24 mouse cellular contexts compared by ENCODE assay signal in genomic region chr17:9697763-9698162, GRCm38 (mm10). TPM values are rescaled to one million over a fixed set of nuclear protein-coding genes. Genes with fewer than 3 reads are reported as not detected.
A peak's percentile ranks its signal among the peaks of the same experiment; 100 is the strongest.
DNase-seq lines count a peak whose midpoint lies in the region; ATAC-seq and TF ChIP-seq lines count a peak whose summit lies in the region.
"Had no signal": no experiment of that assay in that cellular context is flagged by ENCODE, and none has a peak within 500 bp of the region (broad histone marks: within the 10 kb centered on the region; RNA-seq: fewer than 3 reads in every experiment).

No protein-coding gene starts in this region.

- H3K4me2 ChIP-seq in embryonic facial prominence, embryonic 14.5 days (ENCODE audit: low read depth, low read length): no peak overlapping the region
- no peak overlapping the region for H3K4me2 ChIP-seq in midbrain, embryonic 12.5 days (replicated peaks)
- H3K4me2 ChIP-seq: embryonic facial prominence, embryonic 12.5 days; liver, embryonic 12.5 days had no signal

- H3K9me3 ChIP-seq in embryonic facial prominence, embryonic 14.5 days (ENCODE audit: control insufficient read depth, low read length): no peaks in the 10 kb centered on the region
- no peaks in the 10 kb centered on the region for H3K9me3 ChIP-seq in embryonic facial prominence, embryonic 10.5 days
- H3K9me3 ChIP-seq in hindbrain, embryonic 10.5 days: peaks cover 9% of the 10 kb centered on the region; the same call in 1 of the 2 replicates
- H3K9me3 ChIP-seq in midbrain, embryonic 12.5 days: 0 out of 2 replicates have a peak, but pooled peaks cover 5% of the 10 kb centered on the region
- H3K9me3 ChIP-seq: embryonic facial prominence, embryonic 12.5 days; heart, embryonic 10.5 days; liver, embryonic 12.5 days had no signal

- no peaks in the 10 kb centered on the region for H3K4me1 ChIP-seq in embryonic facial prominence, embryonic 14.5 days (ENCODE audit: control insufficient read depth, insufficient read depth, low read length)
- no peaks in the 10 kb centered on the region for H3K4me1 ChIP-seq in embryonic facial prominence, embryonic 10.5 days
- peaks cover 4% of the 10 kb centered on the region; the same call in 1 of the 2 replicates for H3K4me1 ChIP-seq in hindbrain, embryonic 10.5 days (replicated peaks)
- 0 out of 2 replicates have a peak, but pooled peaks cover 6% of the 10 kb centered on the region for H3K4me1 ChIP-seq in midbrain, embryonic 12.5 days
- no peaks in the 10 kb centered on the region for H3K4me1 ChIP-seq in thymus, adult 2 months (replicated peaks; ENCODE audit: control insufficient read depth, insufficient read depth, low read length)
- H3K4me1 ChIP-seq: embryonic facial prominence, embryonic 12.5 days; heart, embryonic 10.5 days; liver, embryonic 12.5 days had no signal

- TF ChIP-seq CTCF in left cerebral cortex, adult 2 months (IDR thresholded peaks at IDR 0.05): no peak
- no peak for TF ChIP-seq CTCF in thymus, adult 2 months (IDR thresholded peaks at IDR 0.05; ENCODE audit: borderline replicate concordance, control insufficient read depth, extremely low read depth, insufficient read depth, low read length, poor library complexity)

- intact Hi-C loops in left cerebral cortex, adult 2 months (cut with DNase I): no loop called here

- no peak overlapping the region for H3K9ac ChIP-seq in embryonic facial prominence, embryonic 14.5 days (ENCODE audit: low read depth, low read length)
- H3K9ac ChIP-seq in midbrain, embryonic 12.5 days (replicated peaks): no peak overlapping the region
- H3K9ac ChIP-seq: embryonic facial prominence, embryonic 12.5 days; liver, embryonic 12.5 days had no signal

- 76% methylated on average over 7 of the region's 7 CpGs for WGBS in embryonic facial prominence, embryonic 14.5 days
- 72% methylated on average over 7 of the region's 7 CpGs for whole genome bisulfite sequencing in embryonic facial prominence, embryonic 10.5 days
- 61% methylated on average over 7 of the region's 7 CpGs for WGBS in hindbrain, embryonic 10.5 days
- WGBS in midbrain, embryonic 12.5 days: 53% methylated on average over 7 of the region's 7 CpGs
- WGBS in thymus, adult 2 months: 91% methylated on average over 7 of the region's 7 CpGs

- no peaks in the 10 kb centered on the region for H3K27me3 ChIP-seq in embryonic facial prominence, embryonic 14.5 days (replicated peaks; ENCODE audit: control insufficient read depth, insufficient read depth, low read length)
- H3K27me3 ChIP-seq in embryonic facial prominence, embryonic 10.5 days (replicated peaks; ENCODE audit: low read depth, poor library complexity, severe bottlenecking): no peaks in the 10 kb centered on the region
- no peaks in the 10 kb centered on the region for H3K27me3 ChIP-seq in hindbrain, embryonic 10.5 days (ENCODE audit: insufficient read depth, poor library complexity, severe bottlenecking)
- H3K27me3 ChIP-seq in midbrain, embryonic 12.5 days: no peaks in the 10 kb centered on the region
- no peaks in the 10 kb centered on the region for H3K27me3 ChIP-seq in thymus, adult 2 months (ENCODE audit: control insufficient read depth, insufficient read depth, low read length)
- H3K27me3 ChIP-seq: CH12.LX; embryonic facial prominence, embryonic 12.5 days; liver, embryonic 12.5 days had no signal

- H3K4me3 ChIP-seq in embryonic facial prominence, embryonic 14.5 days (ENCODE audit: low read depth, low read length): no peak overlapping the region
- H3K4me3 ChIP-seq in embryonic facial prominence, embryonic 10.5 days: no peak overlapping the region
- no peak overlapping the region for H3K4me3 ChIP-seq in hindbrain, embryonic 10.5 days
- H3K4me3 ChIP-seq in midbrain, embryonic 12.5 days: no peak overlapping the region
- no peak overlapping the region for H3K4me3 ChIP-seq in left cerebral cortex, adult 2 months
- H3K4me3 ChIP-seq in thymus, adult 2 months (ENCODE audit: control insufficient read depth, insufficient read depth, low read length): no peak overlapping the region
- H3K4me3 ChIP-seq: embryonic facial prominence, embryonic 12.5 days; heart, embryonic 10.5 days; liver, embryonic 12.5 days; myocyte had no signal

- no peak overlapping the region for H3K27ac ChIP-seq in embryonic facial prominence, embryonic 14.5 days (replicated peaks; ENCODE audit: low read depth, low read length)
- H3K27ac ChIP-seq in embryonic facial prominence, embryonic 10.5 days (replicated peaks): no peak overlapping the region
- no peak overlapping the region for H3K27ac ChIP-seq in hindbrain, embryonic 10.5 days
- no peak overlapping the region for H3K27ac ChIP-seq in midbrain, embryonic 12.5 days (replicated peaks)
- no peak overlapping the region for H3K27ac ChIP-seq in left cerebral cortex, adult 2 months
- no peak overlapping the region for H3K27ac ChIP-seq in thymus, adult 2 months (ENCODE audit: control insufficient read depth, insufficient read depth, low read length)
- H3K27ac ChIP-seq: embryonic facial prominence, embryonic 12.5 days; heart, embryonic 10.5 days; liver, embryonic 12.5 days had no signal

- peak; percentile 13 for DNase-seq in embryonic facial prominence, embryonic 14.5 days (ENCODE audit: low spot score)
- DNase-seq in embryonic facial prominence, embryonic 10.5 days (ENCODE audit: low spot score): no peak
- DNase-seq in Muller cell, postnatal 12 days (ENCODE audit: inconsistent ontology term): peak; percentile 84
- peak; percentile 15 for DNase-seq in hindbrain, embryonic 10.5 days (ENCODE audit: low spot score)
- DNase-seq in kidney, adult 11 months: no peak
- DNase-seq in left cerebral cortex, adult 2 months (ENCODE audit: extremely low spot score in 1 of 2, low spot score in 2 of 2): no peak
- DNase-seq in thymus, adult 2 months: no peak
- DNase-seq: adrenal gland, postnatal 25 days; gastrocnemius, postnatal 25 days; heart, postnatal 36 days; kidney, postnatal 25 days; right cerebral cortex, postnatal 14 days; thymus, postnatal 4 days had no signal

- no peak for TF ChIP-seq POLR2A in thymus, adult 2 months (IDR thresholded peaks at IDR 0.05; ENCODE audit: control insufficient read depth, extremely low read depth, insufficient read depth, low read length, poor library complexity)

- ATAC-seq in embryonic facial prominence, embryonic 14.5 days (ENCODE audit: low read depth): no peak
- ATAC-seq in midbrain, embryonic 12.5 days (ENCODE audit: low FRiP score, low read depth): peak; percentile 58; the same call in 1 of the 2 replicates
- ATAC-seq: activated CD4-positive, CD25-positive, alpha-beta regulatory T cell, adult 4 months; intestine, postnatal 0 days; liver, embryonic 12.5 days had no signal

- no peaks in the 10 kb centered on the region for H3K36me3 ChIP-seq in embryonic facial prominence, embryonic 14.5 days (ENCODE audit: control insufficient read depth, insufficient read depth, low read length)
- no peaks in the 10 kb centered on the region for H3K36me3 ChIP-seq in embryonic facial prominence, embryonic 10.5 days (replicated peaks)
- H3K36me3 ChIP-seq in hindbrain, embryonic 10.5 days: no peaks in the 10 kb centered on the region
- H3K36me3 ChIP-seq in midbrain, embryonic 12.5 days: no peaks in the 10 kb centered on the region
- no peaks in the 10 kb centered on the region for H3K36me3 ChIP-seq in thymus, adult 2 months (ENCODE audit: control insufficient read depth, insufficient read depth, low read length)
- H3K36me3 ChIP-seq: embryonic facial prominence, embryonic 12.5 days; heart, embryonic 10.5 days; liver, embryonic 12.5 days had no signal

RNA-seq across cellular contexts. Expression of gene Pabpc6, which starts 28.2 kb away (rescaled TPM):
- not detected in 2 replicates for polyA plus RNA-seq in embryonic facial prominence, embryonic 14.5 days (2014; fragmentation: Nextera tagmentation; extraction: Ambion mirVana)
- polyA plus RNA-seq in embryonic facial prominence, embryonic 10.5 days (2016; fragmentation: Nextera tagmentation; extraction: Ambion mirVana): not detected in 2 replicates
- 0.06 TPM in 1 of 2 replicates, not detected in the other for polyA plus RNA-seq in hindbrain, embryonic 10.5 days (2016; fragmentation: Nextera tagmentation; extraction: Ambion mirVana)
- polyA plus RNA-seq in midbrain, embryonic 12.5 days (2016; fragmentation: Nextera tagmentation; extraction: Ambion mirVana): not detected in 2 replicates
- total RNA-seq in left cerebral cortex, adult 2 months (2021): not detected
- 0.05 TPM in 1 of 2 replicates, not detected in the other for polyA plus RNA-seq in thymus, adult 2 months (2012; rRNA removed)
- total RNA-seq: adrenal gland, postnatal 25 days; CH12.LX; gastrocnemius, postnatal 25 days; heart, postnatal 36 days; layer of hippocampus, postnatal 10 days; left cerebral cortex, postnatal 25 days; neutrophil, adult 5-6 weeks had no signal
- polyA plus RNA-seq: activated CD4-positive, CD25-positive, alpha-beta regulatory T cell, adult 4 months; embryonic facial prominence, embryonic 12.5 days; heart, embryonic 10.5 days; intestine, postnatal 0 days; liver, embryonic 12.5 days; myocyte had no signal

Comparison
In these comparisons a context has a peak if more than half of its experiments do, and no peak if none do; other contexts are left out.
1. DNase-seq: peak in embryonic facial prominence, embryonic 14.5 days (single experiment), Muller cell, postnatal 12 days (single experiment) and hindbrain, embryonic 10.5 days (single experiment); none in embryonic facial prominence, embryonic 10.5 days (single experiment), kidney, adult 11 months (single experiment), left cerebral cortex, adult 2 months (0 of 2) and thymus, adult 2 months (single experiment).